Mouse (Mus musculus) forebrain, postnatal 0 days (tissue): ENCODE results near the gene Sfmbt2. TPM values are rescaled to one million over a fixed set of nuclear protein-coding genes. Genes with fewer than 3 reads are reported as not detected.

Source experiments
- ATAC-seq: fragments of 200-750 bp; cut with Nextera tagmentation; 2 replicates; pipeline ENCODE4 v1.8.0; 2017; ENCODE audit warnings: mild to moderate bottlenecking, moderate library complexity
- DNase-seq: peaks from one replicate; pipeline ENCODE4 v3.0.0-alpha.2; 2015
- H3K27ac ChIP-seq: fragments of 300-500 bp; sonication (generic); 2 replicates; pipeline ENCODE4 v1.5.1; 2014; ENCODE audit warnings: low read depth, mild to moderate bottlenecking, antibody characterized with exemption, low read length, moderate library complexity, mixed read lengths
- H3K27me3 ChIP-seq: fragments of 300-500 bp; sonication (generic); 2 replicates; pipeline ENCODE4 v1.6.1; 2014; ENCODE audit warnings: mild to moderate bottlenecking, low read length, mixed read lengths; ENCODE audit not compliant: insufficient read depth
- H3K36me3 ChIP-seq: fragments of 300-500 bp; sonication (generic); 2 replicates; pipeline ENCODE4 v1.6.1; 2014; ENCODE audit warnings: mild to moderate bottlenecking, moderate library complexity; ENCODE audit not compliant: insufficient read depth
- H3K4me1 ChIP-seq: fragments of 300-500 bp; sonication (generic); 2 replicates; pipeline ENCODE4 v1.6.1; 2014; ENCODE audit warnings: antibody characterized with exemption; ENCODE audit not compliant: insufficient read depth
- H3K4me2 ChIP-seq: fragments of 300-500 bp; sonication (generic); 2 replicates; pipeline ENCODE4 v1.6.1; 2014; ENCODE audit warnings: low read depth, mild to moderate bottlenecking, moderate library complexity
- H3K4me3 ChIP-seq: fragments of 300-500 bp; sonication (generic); 2 replicates; pipeline ENCODE4 v1.5.1; 2014; ENCODE audit warnings: low read depth, low read length, mixed read lengths
- H3K9ac ChIP-seq: fragments of 300-500 bp; sonication (generic); 2 replicates; pipeline ENCODE4 v1.6.1; 2014; ENCODE audit warnings: mild to moderate bottlenecking
- H3K9me3 ChIP-seq: fragments of 300-500 bp; sonication (generic); 2 replicates; pipeline ENCODE4 v1.6.1; 2016; ENCODE audit warnings: low read length
- CTCF ChIP-seq: sonication (generic); IDR thresholded peaks from 2 replicates; pipeline ENCODE4 v1.5.1; 2016; ENCODE audit warnings: antibody characterized with exemption, control low read depth, low read depth
- WGBS: fragments of 180-500 bp; shearing (Covaris S2); extraction: QIAGEN DNeasy Blood & Tissue Kit; methylation state at CpG from one replicate; pipeline ENCODE4 v1.1.7; 2014; 5-methylcytosine and 5-hydroxymethylcytosine counted together
- polyA plus RNA-seq: library from polyadenylated mRNA; unstranded; fragments of >200 nt; fragmentation: Nextera tagmentation; extraction: Ambion mirVana; gene quantifications from 2 replicates; pipeline ENCODE4 v1.2.1, GENCODE M21; 2015
- total RNA-seq: library from RNA; depleted of rRNA; stranded (reverse); fragments of >200 nt; gene quantifications from 2 replicates; pipeline ENCODE4 v1.2.3, GENCODE M21; 2014

The Sfmbt2 gene
- total and polyA plus RNA-seq, 2 experiments from 2014 or later, result 2.2 to 6.4 TPM

DNA sequence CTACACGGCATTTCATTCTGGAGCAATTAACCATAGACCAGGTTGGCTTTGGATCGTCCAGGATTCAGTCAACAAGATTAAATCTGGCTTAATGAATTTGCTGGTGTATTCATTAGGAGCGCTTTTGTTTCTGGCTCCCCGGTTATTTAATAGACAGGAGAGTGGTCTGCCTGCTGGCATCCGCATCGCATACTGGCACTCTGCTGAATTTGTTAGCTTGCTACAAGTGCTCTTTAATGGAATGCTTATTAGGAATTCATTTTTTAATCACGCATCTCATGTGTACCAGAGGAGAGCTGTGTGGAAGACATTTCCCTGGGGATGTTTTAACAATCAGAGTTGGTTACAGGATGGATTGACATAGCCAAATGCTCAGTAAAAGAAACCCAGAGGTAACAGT lies 155.3 kb downstream of the Sfmbt2 start:
- Histone ChIP-seq H3K4me3 (no peak overlapping the region), H3K4me2 (no peak overlapping the region), H3K4me1 (no peaks in the 10 kb centered on the region), H3K27me3 (no peaks in the 10 kb centered on the region), H3K9me3 (no peaks in the 10 kb centered on the region), H3K27ac (no peak overlapping the region), H3K36me3 (no peaks in the 10 kb centered on the region), H3K9ac (no peak overlapping the region)
- 17% methylated on average over 7 of the region's 7 CpGs for WGBS
- ATAC-seq (peak; percentile 36; the same call in 1 of the 2 replicates), DNase-seq (peak; percentile 43)
- no peak for TF ChIP-seq CTCF

DNA sequence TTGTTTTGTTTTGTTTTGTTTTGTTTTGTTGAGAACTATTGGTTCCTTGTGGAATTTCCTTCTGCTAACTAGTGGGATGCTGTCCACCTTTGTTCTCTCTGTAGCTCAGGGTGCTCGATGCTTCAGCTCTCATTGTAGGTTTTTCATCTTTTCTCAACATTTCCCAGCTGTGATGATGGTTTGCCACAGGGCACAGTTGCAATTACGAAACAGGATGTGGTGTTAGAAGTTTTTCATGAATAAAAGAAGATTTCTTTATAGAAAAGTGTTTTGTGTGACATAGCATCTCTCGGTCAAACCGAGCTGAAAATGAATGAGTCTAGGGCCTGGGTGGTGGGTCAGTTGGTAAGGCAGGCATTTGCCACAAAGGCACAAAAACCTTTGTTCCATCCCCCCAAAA lies 171.5 kb downstream of the Sfmbt2 start:
- Histone ChIP-seq H3K9me3 (no peaks in the 10 kb centered on the region), H3K4me3 (no peak overlapping the region), H3K36me3 (no peaks in the 10 kb centered on the region), H3K27me3 (no peaks in the 10 kb centered on the region), H3K4me1 (no peaks in the 10 kb centered on the region), H3K4me2 (no peak overlapping the region), H3K9ac (no peak overlapping the region), H3K27ac (no peak overlapping the region)
- DNase-seq, result no peak
- no peak for ATAC-seq
- no peak for TF ChIP-seq CTCF
- 85% methylated on average over 4 of the region's 4 CpGs for WGBS

- Histone ChIP-seq H3K4me1 (no peaks in the 10 kb centered on the region), H3K36me3 (no peaks in the 10 kb centered on the region), H3K4me2 (no peak overlapping the region), H3K9me3 (no peaks in the 10 kb centered on the region), H3K27me3 (no peaks in the 10 kb centered on the region), H3K27ac (no peak overlapping the region), H3K9ac (no peak overlapping the region), H3K4me3 (no peak overlapping the region)
- TF ChIP-seq CTCF, result no peak
- ATAC-seq (peak; percentile 43), DNase-seq (peak; percentile 38)
- WGBS, result 67% methylated on average over 7 of the region's 7 CpGs
Observed at GRCm38 (mm10) chr2:10542388-10542787, 172.1 kb downstream of the Sfmbt2 start.

DNA sequence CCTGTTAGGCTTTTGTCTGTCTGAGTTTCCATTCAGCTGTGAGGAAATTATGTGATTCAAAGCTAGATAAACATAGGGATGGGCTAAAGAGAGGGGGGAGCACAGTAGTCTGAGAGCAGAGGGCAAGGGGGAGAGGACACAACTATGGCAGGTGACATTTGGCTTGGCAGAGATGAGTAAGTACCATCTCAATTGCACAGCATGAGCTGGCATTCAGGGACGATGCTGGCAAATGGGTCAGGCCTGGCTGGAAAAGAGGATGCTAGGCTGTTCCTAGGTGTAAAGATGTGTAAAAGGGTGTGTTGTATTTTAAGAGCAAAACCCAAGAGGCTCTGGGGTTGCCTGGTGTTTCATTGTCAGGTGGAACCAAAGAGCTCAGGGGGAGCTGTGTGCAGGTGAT lies 188.5 kb downstream of the Sfmbt2 start:
- Histone ChIP-seq H3K27ac (no peak overlapping the region), H3K4me1 (no peaks in the 10 kb centered on the region), H3K36me3 (no peaks in the 10 kb centered on the region), H3K9me3 (no peaks in the 10 kb centered on the region), H3K27me3 (no peaks in the 10 kb centered on the region), H3K4me2 (no peak overlapping the region), H3K4me3 (no peak overlapping the region), H3K9ac (no peak overlapping the region)
- DNase-seq, result no peak
- TF ChIP-seq CTCF, result no peak
- 63% methylated on average over 1 of the region's 1 CpGs for WGBS
- ATAC-seq, result no peak

- ATAC-seq, result no peak
- WGBS, result 87% methylated on average over 3 of the region's 3 CpGs
- no peak overlapping the region for H3K4me3 ChIP-seq
- H3K9me3 ChIP-seq, result no peaks in the 10 kb centered on the region
- H3K9ac ChIP-seq, result no peak overlapping the region
- DNase-seq, result no peak
- H3K27me3 ChIP-seq, result no peaks in the 10 kb centered on the region
- H3K4me2 ChIP-seq, result no peak overlapping the region
- TF ChIP-seq CTCF, result no peak
- H3K36me3 ChIP-seq, result no peaks in the 10 kb centered on the region
- H3K27ac ChIP-seq, result no peak overlapping the region
- H3K4me1 ChIP-seq, result no peaks in the 10 kb centered on the region
Observed at GRCm38 (mm10) chr2:10565491-10565890, 195.2 kb downstream of the Sfmbt2 start.

DNA sequence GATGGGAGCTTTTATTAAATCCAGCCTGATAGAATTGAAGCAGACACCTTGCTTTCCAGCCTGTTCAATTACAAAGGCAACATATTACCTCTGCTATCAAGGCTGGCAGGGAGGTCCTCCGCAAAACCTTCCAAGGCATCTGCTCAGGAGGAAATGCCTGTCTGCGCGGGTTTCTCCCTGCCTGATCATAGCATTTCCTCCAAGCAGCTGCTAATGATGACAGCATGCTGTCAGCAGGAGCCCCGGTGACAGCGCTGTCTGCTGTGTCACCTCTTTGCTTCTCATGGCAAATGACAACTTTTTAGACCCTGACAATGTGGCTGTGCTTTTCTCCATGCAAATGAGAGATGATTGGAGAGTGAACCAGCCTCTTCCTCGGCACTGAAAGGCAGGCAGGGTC lies 199.1 kb downstream of the Sfmbt2 start:
- no peak overlapping the region for H3K9ac ChIP-seq
- WGBS, result 45% methylated on average over 6 of the region's 6 CpGs
- no peak overlapping the region for H3K4me3 ChIP-seq
- H3K27ac ChIP-seq, result no peak overlapping the region
- H3K27me3 ChIP-seq, result no peaks in the 10 kb centered on the region
- H3K36me3 ChIP-seq, result no peaks in the 10 kb centered on the region
- peak; percentile 79 for ATAC-seq
- no peaks in the 10 kb centered on the region for H3K9me3 ChIP-seq
- no peaks in the 10 kb centered on the region for H3K4me1 ChIP-seq
- no peak for TF ChIP-seq CTCF
- peak; percentile 11 for DNase-seq
- no peak overlapping the region for H3K4me2 ChIP-seq

GRCm38 (mm10) chr2:10572311-10572710 lies 202.0 kb downstream of the Sfmbt2 start:
- WGBS, result 86% methylated on average over 4 of the region's 4 CpGs
- Histone ChIP-seq H3K27me3 (no peaks in the 10 kb centered on the region), H3K4me1 (no peaks in the 10 kb centered on the region), H3K36me3 (no peaks in the 10 kb centered on the region), H3K9me3 (no peaks in the 10 kb centered on the region), H3K4me2 (no peak overlapping the region), H3K4me3 (no peak overlapping the region), H3K27ac (no peak overlapping the region), H3K9ac (no peak overlapping the region)
- TF ChIP-seq CTCF, result no peak
- no peak for ATAC-seq
- DNase-seq, result no peak
